Mouse (Mus musculus) embryonic facial prominence, embryonic 10.5 days (tissue): ENCODE measurements around the gene Mettl14. TPM values are rescaled to one million over a fixed set of nuclear protein-coding genes. Genes with fewer than 3 reads are reported as not detected.
A peak's percentile ranks its signal among the peaks of the same experiment; 100 is the strongest.
"Not testable (repeated sequence)": the region's sequence is repeated elsewhere in the genome, so short reads cannot be mapped to it uniquely, and the experiment has no call there.

Source experiments
- DNase-seq: peaks from one replicate; pipeline ENCODE4 v3.0.0-alpha.2; 2017; ENCODE audit warnings: low spot score
- H3K27ac ChIP-seq: fragments of 300-500 bp; sonication (generic); replicated peaks from 2 replicates; pipeline ENCODE4 v1.5.1; 2016; ENCODE audit warnings: mild to moderate bottlenecking
- H3K27me3 ChIP-seq: fragments of 300-500 bp; sonication (generic); replicated peaks from 2 replicates; pipeline ENCODE4 v1.6.1; 2016; ENCODE audit warnings: low read depth, mild to moderate bottlenecking; ENCODE audit not compliant: poor library complexity, severe bottlenecking
- H3K36me3 ChIP-seq: fragments of 300-500 bp; sonication (generic); replicated peaks from 2 replicates; pipeline ENCODE4 v1.6.1; 2016; ENCODE audit warnings: mild to moderate bottlenecking, moderate library complexity
- H3K4me1 ChIP-seq: fragments of 300-500 bp; sonication (generic); 2 replicates; pipeline ENCODE4 v1.6.1; 2016
- H3K4me3 ChIP-seq: fragments of 300-500 bp; sonication (generic); 2 replicates; pipeline ENCODE4 v1.5.1; 2016; ENCODE audit warnings: mild to moderate bottlenecking, moderate library complexity
- H3K9me3 ChIP-seq: fragments of 300-500 bp; sonication (generic); 2 replicates; pipeline ENCODE4 v1.6.1; 2016; ENCODE audit warnings: mild to moderate bottlenecking
- WGBS: fragments of 180-500 bp; shearing (Covaris S2); methylation state at CpG from one replicate; pipeline ENCODE4 v1.1.7; 2016; 5-methylcytosine and 5-hydroxymethylcytosine counted together
- polyA plus RNA-seq: library from polyadenylated mRNA; unstranded; fragments of >200 nt; fragmentation: Nextera tagmentation; extraction: Ambion mirVana; gene quantifications from 2 replicates; pipeline ENCODE4 v1.2.1, GENCODE M21; 2016

Gene Mettl14
- polyA plus RNA-seq, 1 experiment from 2014 or later: 32.3 TPM

GRCm38 (mm10) chr3:123391180-123391579 is 5.3 kb upstream of the Mettl14 start:
- no peak overlapping the region for H3K4me3 ChIP-seq
- no peaks in the 10 kb centered on the region for H3K36me3 ChIP-seq
- no peak for DNase-seq
- 83% methylated on average over 4 of the region's 4 CpGs for WGBS
- no peaks in the 10 kb centered on the region for H3K9me3 ChIP-seq
- H3K4me1 ChIP-seq: no peaks in the 10 kb centered on the region
- no peak overlapping the region for H3K27ac ChIP-seq
- H3K27me3 ChIP-seq: peaks cover 7% of the 10 kb centered on the region; the same call in 1 of the 2 replicates

- H3K4me3 ChIP-seq: peak overlapping the region; percentile 72
- H3K36me3 ChIP-seq, H3K27me3 ChIP-seq, H3K9me3 ChIP-seq, DNase-seq: not testable (repeated sequence)
- peaks cover 14% of the 10 kb centered on the region for H3K4me1 ChIP-seq
- H3K27ac ChIP-seq: peak overlapping the region; percentile 89
- 14% methylated on average over 12 of the region's 12 CpGs for WGBS
These were observed 361 bp upstream of the Mettl14 start for GRCm38 (mm10) chr3:123386157-123386780.

GRCm38 (mm10) chr3:123385118-123385485 is 806 bp downstream of the Mettl14 start:
- H3K4me1 ChIP-seq: peaks cover 14% of the 10 kb centered on the region
- no peaks in the 10 kb centered on the region for H3K9me3 ChIP-seq
- H3K27me3 ChIP-seq: peaks cover 7% of the 10 kb centered on the region; the same call in 1 of the 2 replicates
- peak overlapping the region; percentile 89 for H3K27ac ChIP-seq
- H3K36me3 ChIP-seq: peaks cover 21% of the 10 kb centered on the region
- DNase-seq: no peak
- H3K4me3 ChIP-seq: peak overlapping the region; percentile 72
- WGBS: 11% methylated on average over 6 of the region's 6 CpGs

GRCm38 (mm10) chr3:123384435-123384834 is 1.5 kb downstream of the Mettl14 start:
- 94% methylated on average over 7 of the region's 7 CpGs for WGBS
- DNase-seq: no peak
- Histone ChIP-seq H3K4me3 (peak overlapping the region; percentile 72; the same call in 1 of the 2 replicates), H3K4me1 (peaks cover 14% of the 10 kb centered on the region), H3K27ac (no peak overlapping the region), H3K36me3 (peaks cover 27% of the 10 kb centered on the region), H3K9me3 (no peaks in the 10 kb centered on the region), H3K27me3 (peaks cover 7% of the 10 kb centered on the region; the same call in 1 of the 2 replicates)

DNA sequence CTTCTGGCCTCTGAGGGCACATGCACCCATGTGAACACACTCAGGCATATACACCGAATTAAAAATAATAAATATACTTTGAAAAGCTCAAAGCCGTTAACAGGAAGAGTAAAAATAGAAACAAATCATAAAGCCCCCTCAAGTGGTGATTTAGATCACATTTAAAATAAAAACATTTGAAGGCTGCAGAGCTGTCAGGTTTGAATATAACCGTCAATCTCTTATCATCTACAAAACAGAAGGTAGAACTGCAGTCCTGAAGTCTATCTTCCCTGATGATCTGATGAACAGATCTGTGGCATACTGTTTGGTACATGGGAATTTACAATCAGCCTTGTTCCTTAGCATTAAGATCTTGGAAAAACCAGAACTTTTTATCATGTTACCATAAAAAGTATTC is 9.3 kb downstream of the Mettl14 start:
- Histone ChIP-seq H3K27ac (no peak overlapping the region), H3K4me3 (no peak overlapping the region), H3K36me3 (peaks cover 75% of the 10 kb centered on the region), H3K4me1 (no peaks in the 10 kb centered on the region), H3K27me3 (no peaks in the 10 kb centered on the region), H3K9me3 (no peaks in the 10 kb centered on the region)
- no peak for DNase-seq
- 98% methylated on average over 3 of the region's 3 CpGs for WGBS

- H3K27ac ChIP-seq: no peak overlapping the region
- H3K36me3 ChIP-seq: peaks cover 78% of the 10 kb centered on the region
- no peaks in the 10 kb centered on the region for H3K4me1 ChIP-seq
- DNase-seq: peak; percentile 63
- WGBS: 34% methylated on average over 11 of the region's 11 CpGs
- H3K27me3 ChIP-seq: no peaks in the 10 kb centered on the region
- H3K4me3 ChIP-seq: no peak overlapping the region
- no peaks in the 10 kb centered on the region for H3K9me3 ChIP-seq
These were observed 14.0 kb downstream of the Mettl14 start for GRCm38 (mm10) chr3:123371766-123372535.

- Histone ChIP-seq H3K36me3 (peaks cover 80% of the 10 kb centered on the region), H3K27me3 (no peaks in the 10 kb centered on the region), H3K4me1 (no peaks in the 10 kb centered on the region), H3K27ac (no peak overlapping the region), H3K9me3 (no peaks in the 10 kb centered on the region), H3K4me3 (no peak overlapping the region)
- no peak for DNase-seq
- WGBS: 94% methylated on average over 5 of the region's 5 CpGs
These were observed 15.0 kb downstream of the Mettl14 start for GRCm38 (mm10) chr3:123370927-123371326.

DNA sequence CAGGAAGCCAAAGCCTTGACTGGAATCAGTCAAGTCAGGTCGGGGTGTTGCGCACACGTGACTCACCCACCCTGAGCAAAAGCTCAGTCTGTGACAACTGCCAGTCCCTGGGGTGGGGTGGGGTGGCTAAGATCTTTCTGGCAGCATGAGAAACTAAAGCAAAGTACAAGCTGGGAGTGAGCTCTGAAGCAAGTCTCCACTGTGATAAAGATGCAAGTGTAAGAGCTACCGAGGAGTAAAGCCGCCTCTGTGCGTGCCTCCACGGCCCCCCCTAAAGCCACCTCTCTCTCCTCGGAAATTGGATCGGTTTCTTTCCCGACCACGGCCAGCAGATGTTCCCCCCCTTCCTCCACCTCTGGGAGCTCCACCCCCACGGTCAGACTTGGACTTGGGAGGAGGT is 16.7 kb downstream of the Mettl14 start:
- H3K36me3 ChIP-seq: peaks cover 76% of the 10 kb centered on the region
- no peak for DNase-seq
- no peaks in the 10 kb centered on the region for H3K4me1 ChIP-seq
- H3K27me3 ChIP-seq: no peaks in the 10 kb centered on the region
- H3K9me3 ChIP-seq: no peaks in the 10 kb centered on the region
- no peak overlapping the region for H3K27ac ChIP-seq
- 88% methylated on average over 12 of the region's 12 CpGs for WGBS
- H3K4me3 ChIP-seq: no peak overlapping the region

DNA sequence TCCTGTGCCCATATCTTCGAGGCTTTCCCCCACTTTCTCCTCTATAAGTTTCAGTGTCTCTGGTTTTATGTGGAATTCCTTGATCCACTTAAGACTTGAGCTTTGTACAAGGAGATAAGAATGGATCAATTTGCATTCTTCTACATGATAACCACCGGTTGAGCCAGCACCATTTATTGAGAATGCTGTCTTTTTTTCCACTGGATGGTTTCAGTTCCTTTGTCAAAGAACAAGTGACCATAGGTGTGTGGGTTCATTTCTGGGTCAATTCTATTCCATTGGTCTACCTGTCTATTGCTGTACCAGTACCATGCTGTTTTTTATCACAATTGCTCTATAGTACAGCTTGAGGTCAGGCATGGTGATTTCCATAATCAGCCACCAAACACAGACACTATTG is 19.1 kb downstream of the Mettl14 start:
- WGBS: 86% methylated on average over 2 of the region's 2 CpGs
- H3K9me3 ChIP-seq, H3K4me3 ChIP-seq, H3K27ac ChIP-seq, DNase-seq, H3K4me1 ChIP-seq, H3K27me3 ChIP-seq: not testable (repeated sequence)
- H3K36me3 ChIP-seq: peaks cover 76% of the 10 kb centered on the region

DNA sequence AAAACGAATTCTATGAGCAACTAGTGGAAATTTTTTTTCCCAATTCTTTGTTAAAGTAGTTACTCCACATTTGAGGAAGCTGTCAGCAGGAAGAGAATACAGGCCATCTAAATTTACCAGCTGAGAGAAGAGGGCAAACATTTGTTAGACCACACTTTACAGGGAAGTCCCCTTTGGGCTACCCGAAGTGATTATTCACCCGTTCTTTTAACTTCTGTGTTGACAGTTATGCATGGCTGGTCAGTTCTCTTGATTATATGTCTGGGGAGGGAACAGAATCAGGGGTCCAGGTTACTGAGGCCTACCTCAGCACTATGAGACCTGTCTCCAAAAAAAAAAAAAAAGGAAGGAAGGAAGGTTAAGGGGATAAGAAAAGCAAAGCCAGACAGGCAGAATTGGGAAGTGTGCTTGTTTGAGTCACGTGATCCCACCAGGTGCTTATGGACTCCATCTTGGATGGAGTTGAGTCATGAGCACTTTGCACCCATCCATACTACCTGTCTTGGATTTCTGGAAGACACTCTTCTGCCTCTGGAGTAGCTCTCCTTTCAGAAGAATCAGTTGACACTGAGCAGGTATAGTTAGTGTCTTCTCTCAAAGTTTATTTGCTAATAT is 29.4 kb downstream of the Mettl14 start:
- 82% methylated on average over 4 of the region's 4 CpGs for whole genome bisulfite sequencing
- H3K4me1 ChIP-seq: no peaks in the 10 kb centered on the region

GRCm38 (mm10) chr3:123354388-123354787 is 31.5 kb downstream of the Mettl14 start:
- Histone ChIP-seq H3K27me3 (no peaks in the 10 kb centered on the region), H3K4me3 (no peak overlapping the region), H3K27ac (no peak overlapping the region), H3K4me1 (no peaks in the 10 kb centered on the region), H3K9me3 (no peaks in the 10 kb centered on the region), H3K36me3 (peaks cover 13% of the 10 kb centered on the region; the same call in 1 of the 2 replicates)
- no peak for DNase-seq
- 93% methylated on average over 9 of the region's 9 CpGs for WGBS

More for the DNA sequence above, 29.4 kb downstream of the Mettl14 start:
- Histone ChIP-seq H3K27me3 (no peaks in the 10 kb centered on the region), H3K9me3 (no peaks in the 10 kb centered on the region), H3K27ac (no peak overlapping the region), H3K36me3 (peaks cover 7% of the 10 kb centered on the region; the same call in 1 of the 2 replicates), H3K4me3 (no peak overlapping the region)
- no peak for DNase-seq

GRCm38 (mm10) chr3:123353661-123354060 is 32.2 kb downstream of the Mettl14 start:
- Histone ChIP-seq H3K27me3 (no peaks in the 10 kb centered on the region), H3K9me3 (no peaks in the 10 kb centered on the region), H3K4me1 (no peaks in the 10 kb centered on the region), H3K27ac (no peak overlapping the region), H3K36me3 (0 out of 2 replicates have a peak, but pooled peaks cover 6% of the 10 kb centered on the region), H3K4me3 (no peak overlapping the region)
- WGBS: 91% methylated on average over 12 of the region's 12 CpGs
- DNase-seq: no peak
